Mouse (Mus musculus) lung, postnatal 14 days (tissue): ENCODE results near the gene Mgl2.

Experiments
- DNase-seq: peaks from one replicate; pipeline ENCODE4 v3.0.0; 2021

The Mgl2 gene

GRCm38 (mm10) chr11:70171181-70171580 is 41.1 kb downstream of the Mgl2 start:
- DNase-seq: no peak

GRCm38 (mm10) chr11:70171847-70172246 is 41.7 kb downstream of the Mgl2 start:
- peak; percentile 61 for DNase-seq

- DNase-seq: no peak
Measured at GRCm38 (mm10) chr11:70172298-70172697, 42.2 kb downstream of the Mgl2 start.

GRCm38 (mm10) chr11:70174491-70174890 is 44.4 kb downstream of the Mgl2 start:
- no peak for DNase-seq

- no peak for DNase-seq
Measured at GRCm38 (mm10) chr11:70177647-70178046, 47.5 kb downstream of the Mgl2 start.

- no peak for DNase-seq
Measured at GRCm38 (mm10) chr11:70178311-70178710, 48.2 kb downstream of the Mgl2 start.

- DNase-seq: no peak
Measured at GRCm38 (mm10) chr11:70178756-70179155, 48.6 kb downstream of the Mgl2 start.

- peak; percentile 20 for DNase-seq
Measured at GRCm38 (mm10) chr11:70179401-70179800, 49.3 kb downstream of the Mgl2 start.

- no peak for DNase-seq
Measured at GRCm38 (mm10) chr11:70180496-70180895, 50.4 kb downstream of the Mgl2 start.

- DNase-seq: no peak
Measured at GRCm38 (mm10) chr11:70185120-70185519, 55.0 kb downstream of the Mgl2 start.
